ENCODE assay signal across 14 mouse cellular contexts in genomic region chr8:124436741-124437140, GRCm38 (mm10). TPM values are rescaled to one million over a fixed set of nuclear protein-coding genes. Genes with fewer than 3 reads are reported as not detected.
"Had no signal": no experiment of that assay in that cellular context is flagged by ENCODE, and none has a peak within 500 bp of the region (broad histone marks: within the 10 kb centered on the region; RNA-seq: fewer than 3 reads in every experiment).

No protein-coding gene starts in this region.

- DNase-seq: kidney, postnatal 10 days; kidney, postnatal 36 days; layer of hippocampus, postnatal 36 days; liver, embryonic 13.5 days; lung, adult 2 months; right cerebral cortex, adult 18-20 months; right cerebral cortex, postnatal 14 days; right cerebral cortex, postnatal 4 days; thymus, adult 2 months; thymus, postnatal 14 days; thymus, postnatal 4 days had no signal

RNA-seq across cellular contexts. Expression of gene Pgbd5, which starts 2.7 kb away (rescaled TPM):
- total RNA-seq: liver, adult 2 months; monocyte, adult 5-6 weeks; neutrophil, adult 5-6 weeks had no signal
